Mouse (Mus musculus): Measurements from ENCODE around the gene Cyp2b9.
"Not testable (repeated sequence)": the region's sequence is repeated elsewhere in the genome, so short reads cannot be mapped to it uniquely, and the experiment has no call there.

Cyp2b9 gene

GRCm38 (mm10) chr7:26173111-26173510 is at the start of gene Cyp2b9:
Gene Cyp2b9 (plus strand): TSS chr7:26173411.
- DNase-seq (ENCODE audit: inconsistent ontology term): not testable (repeated sequence)

- DNase-seq (ENCODE audit: inconsistent ontology term): not testable (repeated sequence)
Observed at GRCm38 (mm10) chr7:26139623-26140022, 33.6 kb upstream of the Cyp2b9 start.

- DNase-seq (ENCODE audit: inconsistent ontology term): not testable (repeated sequence)
Observed at GRCm38 (mm10) chr7:26143657-26144056, 29.6 kb upstream of the Cyp2b9 start.

GRCm38 (mm10) chr7:26168765-26169536 is 4.3 kb upstream of the Cyp2b9 start:
- not testable (repeated sequence) for DNase-seq (ENCODE audit: inconsistent ontology term)

- no peak for DNase-seq (ENCODE audit: inconsistent ontology term)
Observed at GRCm38 (mm10) chr7:26201083-26201482, 27.9 kb downstream of the Cyp2b9 start.

- DNase-seq (ENCODE audit: inconsistent ontology term): not testable (repeated sequence)
Observed at GRCm38 (mm10) chr7:26260034-26260433, 86.8 kb downstream of the Cyp2b9 start, which contains the start of gene Vmn1r184. Gene Vmn1r184 (plus strand): TSS chr7:26260334.

All from Muller cell, postnatal 12 days (primary cell).